Mouse (Mus musculus) hindbrain, embryonic 13.5 days (tissue): Measurements from ENCODE around the gene Lingo3. TPM values are rescaled to one million over a fixed set of nuclear protein-coding genes. Genes with fewer than 3 reads are reported as not detected.
A peak's percentile ranks its signal among the peaks of the same experiment; 100 is the strongest.
"Not testable (repeated sequence)": the region's sequence is repeated elsewhere in the genome, so short reads cannot be mapped to it uniquely, and the experiment has no call there.

Source experiments
- ATAC-seq: fragments of 200-750 bp; cut with Nextera tagmentation; 2 replicates; pipeline ENCODE4 v1.8.0; 2017; ENCODE audit warnings: moderate TSS enrichment; ENCODE audit not compliant: low FRiP score
- H3K27ac ChIP-seq: fragments of 300-500 bp; sonication (generic); 2 replicates; pipeline ENCODE4 v1.5.1; 2015; ENCODE audit warnings: inconsistent platforms, mild to moderate bottlenecking, moderate library complexity
- H3K27me3 ChIP-seq: fragments of 300-500 bp; sonication (generic); 2 replicates; pipeline ENCODE4 v1.6.1; 2015; ENCODE audit warnings: mild to moderate bottlenecking, inconsistent platforms
- H3K36me3 ChIP-seq: fragments of 300-500 bp; sonication (generic); 2 replicates; pipeline ENCODE4 v1.6.1; 2015; ENCODE audit warnings: mild to moderate bottlenecking, inconsistent platforms
- H3K4me1 ChIP-seq: fragments of 300-500 bp; sonication (generic); replicated peaks from 2 replicates; pipeline ENCODE4 v1.6.1; 2015; ENCODE audit warnings: inconsistent platforms
- H3K4me2 ChIP-seq: fragments of 300-500 bp; sonication (generic); 2 replicates; pipeline ENCODE4 v1.6.1; 2015; ENCODE audit warnings: inconsistent platforms, mild to moderate bottlenecking, moderate library complexity
- H3K4me3 ChIP-seq: fragments of 300-500 bp; sonication (generic); 2 replicates; pipeline ENCODE4 v1.5.1; 2015; ENCODE audit warnings: mild to moderate bottlenecking, inconsistent platforms
- H3K9ac ChIP-seq: fragments of 300-500 bp; sonication (generic); 2 replicates; pipeline ENCODE4 v1.6.1; 2015; ENCODE audit warnings: mild to moderate bottlenecking, inconsistent platforms
- H3K9me3 ChIP-seq: fragments of 300-500 bp; sonication (generic); 2 replicates; pipeline ENCODE4 v1.6.1; 2016; ENCODE audit warnings: inconsistent platforms
- WGBS: fragments of 180-500 bp; shearing (Covaris S2); methylation state at CpG from one replicate; pipeline ENCODE4 v1.1.7; 2015; 5-methylcytosine and 5-hydroxymethylcytosine counted together
- polyA plus RNA-seq: library from polyadenylated mRNA; unstranded; fragments of >200 nt; fragmentation: Nextera tagmentation; extraction: Ambion mirVana; gene quantifications from 2 replicates; pipeline ENCODE4 v1.2.1, GENCODE M21; 2015

Gene Lingo3
- polyA plus RNA-seq, 1 experiment from 2014 or later: 3.4 TPM

- peaks cover 65% of the 10 kb centered on the region for H3K27me3 ChIP-seq
- WGBS: 83% methylated on average over 15 of the region's 15 CpGs
These were observed 1.5 kb downstream of the Lingo3 start for GRCm38 (mm10) chr10:80842334-80842733.

GRCm38 (mm10) chr10:80841685-80842084 is 2.2 kb downstream of the Lingo3 start:
- peaks cover 71% of the 10 kb centered on the region for H3K27me3 ChIP-seq
- no peak for ATAC-seq
- H3K27ac ChIP-seq: no peak overlapping the region
- no peaks in the 10 kb centered on the region for H3K9me3 ChIP-seq
- WGBS: 76% methylated on average over 2 of the region's 2 CpGs
- no peaks in the 10 kb centered on the region for H3K36me3 ChIP-seq
- H3K4me1 ChIP-seq: peaks cover 18% of the 10 kb centered on the region
- no peak overlapping the region for H3K4me3 ChIP-seq
- H3K9ac ChIP-seq: no peak overlapping the region
- H3K4me2 ChIP-seq: no peak overlapping the region

More at GRCm38 (mm10) chr10:80842334-80842733, 1.5 kb downstream of the Lingo3 start:
- H3K27ac ChIP-seq: no peak overlapping the region
- no peak overlapping the region for H3K4me3 ChIP-seq
- H3K36me3 ChIP-seq: no peaks in the 10 kb centered on the region
- H3K9ac ChIP-seq: no peak overlapping the region
- H3K9me3 ChIP-seq: no peaks in the 10 kb centered on the region
- peaks cover 18% of the 10 kb centered on the region for H3K4me1 ChIP-seq
- H3K4me2 ChIP-seq: no peak overlapping the region
- ATAC-seq: no peak

GRCm38 (mm10) chr10:80839848-80840247 is 4.0 kb downstream of the Lingo3 start:
- ATAC-seq: no peak
- H3K27me3 ChIP-seq: peaks cover 71% of the 10 kb centered on the region
- H3K4me2 ChIP-seq: no peak overlapping the region
- no peak overlapping the region for H3K4me3 ChIP-seq
- H3K27ac ChIP-seq: no peak overlapping the region
- WGBS: 68% methylated on average over 6 of the region's 6 CpGs
- no peaks in the 10 kb centered on the region for H3K9me3 ChIP-seq
- H3K36me3 ChIP-seq: no peaks in the 10 kb centered on the region
- peaks cover 29% of the 10 kb centered on the region for H3K4me1 ChIP-seq
- peak overlapping the region; percentile 55; the same call in 1 of the 2 replicates for H3K9ac ChIP-seq

GRCm38 (mm10) chr10:80838346-80838912 is 5.4 kb downstream of the Lingo3 start:
- ATAC-seq: no peak
- H3K4me1 ChIP-seq: peaks cover 19% of the 10 kb centered on the region
- H3K4me3 ChIP-seq: no peak overlapping the region
- 80% methylated on average over 2 of the region's 2 CpGs for WGBS
- no peak overlapping the region for H3K9ac ChIP-seq
- peaks cover 71% of the 10 kb centered on the region for H3K27me3 ChIP-seq
- H3K27ac ChIP-seq: no peak overlapping the region
- H3K9me3 ChIP-seq: no peaks in the 10 kb centered on the region
- peaks cover 4% of the 10 kb centered on the region; the same call in 1 of the 2 replicates for H3K36me3 ChIP-seq
- H3K4me2 ChIP-seq: no peak overlapping the region

GRCm38 (mm10) chr10:80837827-80838226 is 6.0 kb downstream of the Lingo3 start:
- H3K4me2 ChIP-seq: no peak overlapping the region
- WGBS: 17% methylated on average over 2 of the region's 2 CpGs
- H3K4me3 ChIP-seq: no peak overlapping the region; the same call in 1 of the 2 replicates
- H3K9ac ChIP-seq: peak overlapping the region; percentile 31; the same call in 1 of the 2 replicates
- H3K27ac ChIP-seq: no peak overlapping the region
- peaks cover 71% of the 10 kb centered on the region for H3K27me3 ChIP-seq
- H3K36me3 ChIP-seq: peaks cover 4% of the 10 kb centered on the region; the same call in 1 of the 2 replicates
- H3K9me3 ChIP-seq: no peaks in the 10 kb centered on the region
- H3K4me1 ChIP-seq: peaks cover 14% of the 10 kb centered on the region
- ATAC-seq: no peak

GRCm38 (mm10) chr10:80836949-80837379 is 6.9 kb downstream of the Lingo3 start:
- ATAC-seq: no peak

GRCm38 (mm10) chr10:80835617-80836016 is 8.2 kb downstream of the Lingo3 start:
- no peak overlapping the region for H3K27ac ChIP-seq
- H3K27me3 ChIP-seq: peaks cover 53% of the 10 kb centered on the region
- H3K36me3 ChIP-seq: peaks cover 16% of the 10 kb centered on the region
- H3K4me1 ChIP-seq: peaks cover 26% of the 10 kb centered on the region
- ATAC-seq: 0 out of 2 replicates have a peak, but pooled peaks have one; percentile 21
- H3K4me2 ChIP-seq: peak overlapping the region; percentile 11
- peak overlapping the region; percentile 12 for H3K4me3 ChIP-seq
- 42% methylated on average over 30 of the region's 30 CpGs for WGBS
- no peaks in the 10 kb centered on the region for H3K9me3 ChIP-seq
- peak overlapping the region; percentile 35; the same call in 1 of the 2 replicates for H3K9ac ChIP-seq

More at GRCm38 (mm10) chr10:80836949-80837379, 6.9 kb downstream of the Lingo3 start:
- H3K4me1 ChIP-seq: peaks cover 18% of the 10 kb centered on the region
- no peak overlapping the region for H3K4me3 ChIP-seq
- H3K9me3 ChIP-seq: no peaks in the 10 kb centered on the region
- H3K4me2 ChIP-seq: no peak overlapping the region
- peaks cover 8% of the 10 kb centered on the region for H3K36me3 ChIP-seq
- H3K9ac ChIP-seq: no peak overlapping the region
- peaks cover 62% of the 10 kb centered on the region for H3K27me3 ChIP-seq
- no peak overlapping the region for H3K27ac ChIP-seq
- WGBS: 47% methylated on average over 7 of the region's 7 CpGs

- no peaks in the 10 kb centered on the region for H3K9me3 ChIP-seq
- H3K4me1 ChIP-seq: peaks cover 46% of the 10 kb centered on the region
- no peak overlapping the region for H3K4me3 ChIP-seq
- no peak overlapping the region for H3K27ac ChIP-seq
- 35% methylated on average over 7 of the region's 7 CpGs for WGBS
- H3K9ac ChIP-seq: no peak overlapping the region
- no peak overlapping the region for H3K4me2 ChIP-seq
- H3K27me3 ChIP-seq: peaks cover 49% of the 10 kb centered on the region
- H3K36me3 ChIP-seq: peaks cover 37% of the 10 kb centered on the region
- no peak for ATAC-seq
These were observed 11.0 kb downstream of the Lingo3 start for GRCm38 (mm10) chr10:80832818-80833217.

GRCm38 (mm10) chr10:80831136-80831535 is 12.7 kb downstream of the Lingo3 start:
- Histone ChIP-seq H3K9ac (no peak overlapping the region), H3K36me3 (peaks cover 37% of the 10 kb centered on the region), H3K4me2 (no peak overlapping the region), H3K4me1 (peaks cover 52% of the 10 kb centered on the region), H3K27me3 (peaks cover 33% of the 10 kb centered on the region), H3K27ac (no peak overlapping the region; the same call in 1 of the 2 replicates), H3K4me3 (no peak overlapping the region), H3K9me3 (no peaks in the 10 kb centered on the region)
- ATAC-seq: no peak
- WGBS: 4% methylated on average over 9 of the region's 9 CpGs

GRCm38 (mm10) chr10:80829359-80830278 is 14.2 kb downstream of the Lingo3 start:
- ATAC-seq: no peak

GRCm38 (mm10) chr10:80828587-80828986 is 15.3 kb downstream of the Lingo3 start:
- ATAC-seq: not testable (repeated sequence)

More at GRCm38 (mm10) chr10:80829359-80830278, 14.2 kb downstream of the Lingo3 start:
- Histone ChIP-seq H3K27ac (no peak overlapping the region), H3K9me3 (no peaks in the 10 kb centered on the region), H3K4me2 (0 out of 2 replicates have a peak overlapping the region, but pooled peaks have one; percentile 3), H3K4me1 (peaks cover 40% of the 10 kb centered on the region), H3K9ac (peak overlapping the region; percentile 51; the same call in 1 of the 2 replicates), H3K27me3 (peaks cover 18% of the 10 kb centered on the region), H3K36me3 (peaks cover 37% of the 10 kb centered on the region), H3K4me3 (0 out of 2 replicates have a peak overlapping the region, but pooled peaks have one; percentile 1)
- 67% methylated on average over 1 of the region's 1 CpGs for WGBS

GRCm38 (mm10) chr10:80827870-80828420 is 15.9 kb downstream of the Lingo3 start:
- Histone ChIP-seq H3K27me3 (peaks cover 1% of the 10 kb centered on the region), H3K36me3 (peaks cover 32% of the 10 kb centered on the region), H3K9ac (peak overlapping the region; percentile 92), H3K4me1 (peaks cover 40% of the 10 kb centered on the region), H3K9me3 (no peaks in the 10 kb centered on the region), H3K4me3 (peak overlapping the region; percentile 80), H3K4me2 (peak overlapping the region; percentile 100), H3K27ac (no peak overlapping the region)
- WGBS: 80% methylated on average over 10 of the region's 10 CpGs
- ATAC-seq: no peak

More at GRCm38 (mm10) chr10:80828587-80828986, 15.3 kb downstream of the Lingo3 start:
- 86% methylated on average over 9 of the region's 9 CpGs for WGBS
- Histone ChIP-seq H3K9ac (peak overlapping the region; percentile 92; the same call in 1 of the 2 replicates), H3K4me2 (peak overlapping the region; percentile 100), H3K4me1 (peaks cover 40% of the 10 kb centered on the region), H3K36me3 (peaks cover 32% of the 10 kb centered on the region), H3K4me3 (peak overlapping the region; percentile 80)
- not testable (repeated sequence) for H3K27ac ChIP-seq, H3K9me3 ChIP-seq, H3K27me3 ChIP-seq
